Mouse (Mus musculus): Measurements from ENCODE around the gene Htra1.

DNA sequence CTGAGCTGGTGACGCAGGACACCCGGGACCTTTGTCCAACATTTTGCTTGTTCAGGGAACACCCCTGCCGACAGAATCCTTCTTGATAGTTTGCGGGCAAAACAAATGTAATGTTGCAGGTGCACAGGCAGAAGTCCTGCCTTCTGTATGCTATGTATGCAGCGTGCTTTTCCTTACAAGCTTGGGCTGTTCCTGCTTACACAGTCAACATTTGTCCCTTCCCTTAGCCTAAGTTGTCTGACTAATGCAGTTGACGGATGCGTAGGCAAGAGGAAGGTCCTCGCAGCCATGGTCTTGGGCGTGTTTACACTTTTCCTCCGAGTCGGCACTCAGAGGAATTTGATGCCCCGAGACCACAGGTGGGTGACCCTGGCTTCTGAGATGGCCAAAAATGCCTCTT, 49.3 kb downstream of the Htra1 start:
- TF ChIP-seq EP300 (IDR thresholded peaks at IDR 0.05; ENCODE audit: low read depth) (no peak), CTCF (IDR thresholded peaks at IDR 0.05; ENCODE audit: low read depth) (no peak)
